Mouse (Mus musculus) midbrain, embryonic 16.5 days (tissue): ENCODE results near the gene D630045J12Rik. TPM values are rescaled to one million over a fixed set of nuclear protein-coding genes. Genes with fewer than 3 reads are reported as not detected.

ENCODE experiments used
- ATAC-seq: fragments of 200-750 bp; cut with Nextera tagmentation; 2 replicates; pipeline ENCODE4 v1.8.0; 2017; ENCODE audit warnings: moderate TSS enrichment
- H3K27ac ChIP-seq: fragments of 300-500 bp; sonication (generic); 2 replicates; pipeline ENCODE4 v1.5.1; 2014; ENCODE audit warnings: mild to moderate bottlenecking, low read length, mixed read lengths
- H3K27me3 ChIP-seq: fragments of 300-500 bp; sonication (generic); 2 replicates; pipeline ENCODE4 v1.6.1; 2014; ENCODE audit warnings: low read depth, low read length, mixed read lengths; ENCODE audit not compliant: control insufficient read depth, insufficient read depth
- H3K36me3 ChIP-seq: fragments of 300-500 bp; sonication (generic); 2 replicates; pipeline ENCODE4 v1.6.1; 2014; ENCODE audit warnings: mild to moderate bottlenecking, low read length, moderate library complexity, mixed read lengths; ENCODE audit not compliant: control insufficient read depth, insufficient read depth
- H3K4me1 ChIP-seq: fragments of 300-500 bp; sonication (generic); 2 replicates; pipeline ENCODE4 v1.6.1; 2014; ENCODE audit warnings: mild to moderate bottlenecking, low read length, mixed read lengths; ENCODE audit not compliant: control insufficient read depth, insufficient read depth
- H3K4me2 ChIP-seq: fragments of 300-500 bp; sonication (generic); 2 replicates; pipeline ENCODE4 v1.6.1; 2014; ENCODE audit warnings: mild to moderate bottlenecking, low read length, mixed read lengths
- H3K4me3 ChIP-seq: fragments of 300-500 bp; sonication (generic); 2 replicates; pipeline ENCODE4 v1.5.1; 2014; ENCODE audit warnings: low read depth, mild to moderate bottlenecking, low read length, moderate library complexity, mixed read lengths
- H3K9ac ChIP-seq: fragments of 300-500 bp; sonication (generic); 2 replicates; pipeline ENCODE4 v1.6.1; 2014; ENCODE audit warnings: low read depth, low read length, mixed read lengths
- H3K9me3 ChIP-seq: fragments of 300-500 bp; sonication (generic); replicated peaks from 2 replicates; pipeline ENCODE4 v1.6.1; 2014; ENCODE audit warnings: mild to moderate bottlenecking, low read length, mixed read lengths; ENCODE audit not compliant: control insufficient read depth, poor library complexity, severe bottlenecking
- WGBS: fragments of 180-500 bp; shearing (Covaris S2); extraction: QIAGEN DNeasy Blood & Tissue Kit; methylation state at CpG from one replicate; pipeline ENCODE4 v1.1.7; 2014; 5-methylcytosine and 5-hydroxymethylcytosine counted together
- polyA plus RNA-seq: library from polyadenylated mRNA; unstranded; fragments of >200 nt; fragmentation: Nextera tagmentation; extraction: Ambion mirVana; gene quantifications from 2 replicates; pipeline ENCODE4 v1.2.1, GENCODE M21; 2015

The D630045J12Rik gene
- 15.8 and 19.4 TPM in 2 replicates for polyA plus RNA-seq

DNA sequence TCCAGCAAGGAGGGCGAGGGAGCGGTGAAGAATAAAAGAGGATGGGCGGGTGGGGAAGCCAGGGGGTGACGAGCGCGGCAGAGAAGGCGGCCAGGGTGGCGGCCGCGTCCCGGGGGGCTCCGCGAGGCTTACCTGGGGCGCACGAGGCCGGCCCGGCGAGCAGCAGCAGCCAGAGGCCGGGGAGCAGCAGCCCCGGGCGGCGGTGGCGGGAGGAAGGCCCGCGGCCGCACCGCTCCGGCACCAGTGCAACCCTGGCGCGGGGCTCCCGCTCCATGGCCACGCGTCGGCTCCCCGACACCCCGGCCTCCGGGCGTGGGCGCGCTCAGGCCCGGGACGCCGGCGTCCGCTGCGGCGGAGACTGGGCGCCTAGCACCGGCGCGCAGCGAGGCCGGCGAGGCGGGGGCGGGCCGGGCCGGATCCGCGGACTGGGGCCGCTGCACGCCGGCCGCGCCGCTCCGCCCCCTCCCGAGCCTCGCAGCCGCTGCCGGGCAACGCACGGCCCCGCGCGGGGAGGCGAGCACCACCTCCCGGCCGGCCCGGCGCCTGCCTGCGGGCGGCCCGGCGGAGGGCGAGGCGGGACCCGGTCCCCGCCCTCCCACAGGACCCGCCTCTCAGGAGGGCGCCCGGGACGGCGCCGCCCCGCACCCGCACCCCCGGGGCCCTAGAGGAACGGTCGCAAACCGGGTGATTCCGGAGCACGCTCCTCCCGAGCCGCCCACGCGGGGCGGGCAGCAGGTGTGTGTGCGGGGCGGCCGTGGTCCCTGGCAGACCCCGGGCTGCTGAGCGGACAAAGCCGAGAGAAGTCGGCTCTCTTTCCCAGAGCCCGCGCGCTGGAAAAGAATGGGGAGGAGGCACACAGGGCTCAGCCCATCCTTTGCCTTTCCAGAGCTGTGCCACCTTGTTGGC is at the start of gene D630045J12Rik:
D630045J12Rik (minus strand) TSS at position 274 of the 906 bp plus-strand sequence.
- Histone ChIP-seq H3K9ac (peak within 1 kb of the TSS; percentile 99), H3K27ac (peak within 1 kb of the TSS; percentile 98), H3K36me3 (no peaks in the 10 kb centered on the region), H3K27me3 (no peaks in the 10 kb centered on the region), H3K9me3 (no peaks in the 10 kb centered on the region), H3K4me1 (peaks cover 39% of the 10 kb centered on the region), H3K4me2 (peak within 1 kb of the TSS; percentile 65), H3K4me3 (peak within 1 kb of the TSS; percentile 88)
- ATAC-seq: peak; percentile 93
- under 1% methylated on average over 71 of the region's 118 CpGs for WGBS

DNA sequence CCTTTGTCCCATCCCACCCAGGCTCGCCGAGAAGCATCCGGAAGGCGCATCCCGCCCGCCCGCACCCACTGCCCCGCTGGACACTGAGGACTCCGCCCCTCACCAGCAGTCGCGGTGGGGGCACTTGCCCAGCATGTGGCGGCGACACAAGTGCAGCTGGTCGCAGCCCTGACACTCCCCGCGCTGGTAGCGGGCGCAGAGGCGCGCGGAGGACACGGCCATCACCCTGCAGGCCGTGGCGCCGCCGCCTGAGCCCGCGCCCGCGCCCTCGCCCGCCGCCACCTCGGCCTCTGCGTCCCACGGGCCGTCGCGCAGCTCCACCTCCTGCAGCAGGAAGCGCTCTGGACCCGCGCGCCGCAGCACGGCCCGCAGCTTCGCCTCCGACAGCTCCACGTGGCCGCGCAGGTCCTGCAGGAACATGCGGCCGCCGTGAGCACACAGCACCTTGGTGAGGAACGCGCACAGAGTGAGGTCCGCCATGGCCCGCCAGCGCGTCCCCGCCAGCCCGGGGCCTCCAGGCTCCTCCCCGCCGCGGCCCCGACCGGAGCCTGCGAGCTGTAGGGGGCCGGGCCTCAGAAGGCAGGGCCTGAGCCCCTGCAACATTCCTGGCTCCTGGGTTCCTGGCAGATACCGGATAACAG is 45.1 kb upstream of the D630045J12Rik start, which contains the start of gene Zc3hav1l:
Zc3hav1l (minus strand) TSS at position 499 of the 641 bp plus-strand sequence.
- peak within 1 kb of the TSS; percentile 96 for H3K9ac ChIP-seq
- peak within 1 kb of the TSS; percentile 81 for H3K4me3 ChIP-seq
- no peaks in the 10 kb centered on the region for H3K27me3 ChIP-seq
- peaks cover 9% of the 10 kb centered on the region; the same call in 1 of the 2 replicates for H3K4me1 ChIP-seq
- H3K4me2 ChIP-seq: peak within 1 kb of the TSS; percentile 68
- peak within 1 kb of the TSS; percentile 94 for H3K27ac ChIP-seq
- H3K9me3 ChIP-seq: no peaks in the 10 kb centered on the region
- ATAC-seq: peak; percentile 97
- under 1% methylated on average over 66 of the region's 70 CpGs for WGBS
- H3K36me3 ChIP-seq: 0 out of 2 replicates have a peak, but pooled peaks cover 6% of the 10 kb centered on the region

DNA sequence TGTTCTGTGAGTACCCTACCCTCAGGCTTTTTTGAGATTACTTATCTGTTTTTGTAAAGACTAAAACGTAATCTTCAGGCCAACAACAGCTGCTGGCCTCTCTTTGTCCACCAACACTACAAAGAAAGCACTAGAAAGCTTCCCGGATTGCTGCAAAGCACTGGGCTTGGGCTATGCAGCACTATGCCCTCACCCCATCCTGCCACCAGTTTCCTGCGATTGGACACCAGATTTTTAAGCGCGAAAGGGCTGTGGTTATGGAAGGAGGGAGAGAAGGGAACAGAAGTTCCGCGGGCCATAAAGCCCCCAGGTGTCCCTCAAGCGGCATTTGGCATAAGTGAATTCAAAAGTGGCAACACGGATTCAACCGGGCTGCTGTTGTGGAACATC is 44.4 kb upstream of the D630045J12Rik start:
- Histone ChIP-seq H3K4me3 (peak overlapping the region; percentile 81), H3K36me3 (0 out of 2 replicates have a peak, but pooled peaks cover 6% of the 10 kb centered on the region), H3K27ac (peak overlapping the region; percentile 94), H3K9ac (peak overlapping the region; percentile 96), H3K4me1 (peaks cover 9% of the 10 kb centered on the region; the same call in 1 of the 2 replicates), H3K9me3 (no peaks in the 10 kb centered on the region), H3K27me3 (no peaks in the 10 kb centered on the region), H3K4me2 (peak overlapping the region; percentile 68)
- 0% methylated on average over 10 of the region's 10 CpGs for WGBS
- peak; percentile 49 for ATAC-seq

DNA sequence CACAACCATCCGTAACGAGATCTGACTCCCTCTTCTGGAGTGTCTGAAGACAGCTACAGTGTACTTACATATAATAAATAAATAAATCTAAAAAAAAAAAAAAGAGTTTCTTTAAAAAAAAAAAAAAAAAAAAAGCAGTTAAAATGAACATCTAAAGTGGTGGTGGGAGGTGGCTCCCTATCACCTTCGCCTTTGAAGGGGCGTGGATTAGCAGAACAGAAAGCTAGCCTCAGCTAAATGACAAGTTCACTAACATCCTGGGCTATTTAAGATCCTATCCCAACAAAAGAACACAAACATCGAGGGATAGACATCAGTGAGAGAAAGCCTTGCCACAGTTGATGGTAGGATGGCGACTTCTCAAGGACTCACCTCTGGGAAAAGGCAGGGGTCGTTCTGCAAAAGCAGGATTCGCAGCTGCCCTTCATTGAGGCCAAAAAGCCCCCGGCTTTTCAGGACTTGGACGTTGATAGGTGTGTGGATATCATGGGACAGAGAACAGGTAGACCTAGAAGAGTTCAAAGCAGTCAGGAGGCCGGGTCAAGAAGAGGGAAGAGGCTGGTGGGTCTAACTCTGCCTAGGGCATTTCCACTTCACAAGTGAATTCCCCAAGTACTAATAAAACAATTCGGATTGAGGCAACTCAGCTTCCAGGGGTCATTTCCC is 43.9 kb upstream of the D630045J12Rik start:
- H3K9ac ChIP-seq: peak overlapping the region; percentile 96
- 0 out of 2 replicates have a peak, but pooled peaks cover 6% of the 10 kb centered on the region for H3K36me3 ChIP-seq
- peak overlapping the region; percentile 81 for H3K4me3 ChIP-seq
- H3K27me3 ChIP-seq: no peaks in the 10 kb centered on the region
- WGBS: 39% methylated on average over 12 of the region's 12 CpGs
- peaks cover 9% of the 10 kb centered on the region; the same call in 1 of the 2 replicates for H3K4me1 ChIP-seq
- peak overlapping the region; percentile 94 for H3K27ac ChIP-seq
- H3K9me3 ChIP-seq: no peaks in the 10 kb centered on the region
- ATAC-seq: no peak
- peak overlapping the region; percentile 68 for H3K4me2 ChIP-seq

DNA sequence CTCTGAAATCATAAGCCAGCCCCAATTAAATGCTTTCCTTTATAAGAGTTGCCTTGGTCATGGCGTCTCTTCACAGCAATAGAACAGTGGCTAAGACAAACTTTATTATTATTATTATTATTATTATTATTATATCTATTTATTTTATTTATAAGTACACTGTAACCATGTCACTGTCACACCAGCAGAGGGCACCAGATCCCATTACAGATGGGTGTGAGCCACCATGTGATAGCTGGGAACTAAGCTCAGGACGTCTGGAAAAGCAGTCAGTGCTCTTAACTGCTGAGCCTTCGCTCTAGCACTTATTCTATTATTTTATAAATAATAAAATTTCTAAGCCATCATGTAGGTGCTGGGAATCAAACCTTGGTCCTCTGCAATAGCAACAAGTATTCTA is 39.9 kb upstream of the D630045J12Rik start:
- Histone ChIP-seq H3K4me2 (no peak overlapping the region), H3K9me3 (no peaks in the 10 kb centered on the region), H3K9ac (no peak overlapping the region), H3K27ac (no peak overlapping the region), H3K36me3 (peaks cover 13% of the 10 kb centered on the region), H3K4me3 (no peak overlapping the region), H3K27me3 (no peaks in the 10 kb centered on the region), H3K4me1 (peaks cover 6% of the 10 kb centered on the region; the same call in 1 of the 2 replicates)
- ATAC-seq: no peak
- 40% methylated on average over 3 of the region's 3 CpGs for WGBS

DNA sequence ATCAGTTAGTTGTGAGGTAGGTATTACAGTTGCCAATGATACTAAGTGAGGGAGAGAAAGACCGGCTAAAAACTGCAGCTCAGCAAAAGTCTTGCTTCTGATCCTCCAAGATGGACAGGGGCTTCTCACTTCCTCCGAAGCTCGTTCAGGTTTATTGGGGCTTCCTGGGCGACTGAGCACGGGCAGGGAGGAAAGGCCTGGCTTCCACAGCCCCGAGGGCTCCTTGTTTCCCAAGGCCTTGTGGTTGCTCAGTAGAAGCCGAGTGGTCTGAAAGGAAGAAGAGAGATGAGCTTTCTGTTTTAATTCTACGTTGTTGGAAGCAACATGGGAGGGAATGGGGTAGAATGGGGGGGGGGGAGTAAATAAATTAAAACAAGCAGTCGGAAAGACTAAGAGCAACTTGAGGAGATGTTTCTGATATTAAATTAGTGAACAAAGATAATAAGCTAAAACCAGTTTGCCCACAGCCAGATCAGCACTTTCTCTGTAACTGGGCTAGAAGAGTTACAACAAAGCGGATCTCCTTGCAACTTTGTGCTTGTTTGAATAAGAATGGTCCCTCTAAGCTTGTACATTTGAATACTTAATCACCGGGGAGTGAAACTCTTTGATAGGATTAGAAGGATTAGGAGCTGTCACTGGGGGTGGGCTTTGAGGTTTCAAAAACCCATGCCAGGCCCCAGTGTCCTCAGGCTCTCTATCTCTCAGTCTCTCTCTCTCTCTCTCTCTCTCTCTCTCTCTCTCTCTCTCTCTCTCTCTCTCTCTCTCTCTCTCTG is 39.2 kb upstream of the D630045J12Rik start:
- ATAC-seq: 0 out of 2 replicates have a peak, but pooled peaks have one; percentile 62
- peaks cover 13% of the 10 kb centered on the region for H3K36me3 ChIP-seq
- 10% methylated on average over 11 of the region's 11 CpGs for WGBS
- no peak overlapping the region for H3K4me3 ChIP-seq
- no peaks in the 10 kb centered on the region for H3K27me3 ChIP-seq
- H3K9me3 ChIP-seq: no peaks in the 10 kb centered on the region
- peaks cover 4% of the 10 kb centered on the region; the same call in 1 of the 2 replicates for H3K4me1 ChIP-seq
- H3K4me2 ChIP-seq: 0 out of 2 replicates have a peak overlapping the region, but pooled peaks have one; percentile 5
- no peak overlapping the region for H3K27ac ChIP-seq
- H3K9ac ChIP-seq: no peak overlapping the region

DNA sequence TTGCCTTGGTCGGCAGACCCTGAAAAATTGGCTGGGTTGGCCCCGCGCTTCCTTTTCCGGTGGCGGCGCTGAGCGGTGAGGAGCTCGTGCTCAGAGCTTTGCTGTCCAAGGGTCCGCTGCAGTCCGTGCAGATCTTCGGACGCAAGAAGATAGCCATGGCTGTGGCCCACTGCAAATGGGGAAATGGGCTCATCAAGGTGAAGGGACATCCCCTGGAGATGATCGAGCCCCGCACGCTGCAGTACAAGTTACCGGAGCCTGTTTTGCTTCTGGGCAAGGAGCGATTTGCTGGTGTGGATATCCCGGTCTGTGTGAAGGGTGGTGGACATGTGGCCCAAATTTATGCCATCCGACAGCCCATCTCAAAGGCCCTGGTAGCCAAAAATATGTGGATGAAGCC is 30.6 kb upstream of the D630045J12Rik start:
- no peaks in the 10 kb centered on the region for H3K27me3 ChIP-seq
- peaks cover 20% of the 10 kb centered on the region for H3K36me3 ChIP-seq
- 96% methylated on average over 19 of the region's 19 CpGs for WGBS
- H3K4me3 ChIP-seq: no peak overlapping the region
- no peaks in the 10 kb centered on the region for H3K4me1 ChIP-seq
- no peak for ATAC-seq
- H3K9ac ChIP-seq: no peak overlapping the region
- H3K27ac ChIP-seq: no peak overlapping the region
- no peak overlapping the region for H3K4me2 ChIP-seq
- peaks cover 6% of the 10 kb centered on the region; the same call in 1 of the 2 replicates for H3K9me3 ChIP-seq

DNA sequence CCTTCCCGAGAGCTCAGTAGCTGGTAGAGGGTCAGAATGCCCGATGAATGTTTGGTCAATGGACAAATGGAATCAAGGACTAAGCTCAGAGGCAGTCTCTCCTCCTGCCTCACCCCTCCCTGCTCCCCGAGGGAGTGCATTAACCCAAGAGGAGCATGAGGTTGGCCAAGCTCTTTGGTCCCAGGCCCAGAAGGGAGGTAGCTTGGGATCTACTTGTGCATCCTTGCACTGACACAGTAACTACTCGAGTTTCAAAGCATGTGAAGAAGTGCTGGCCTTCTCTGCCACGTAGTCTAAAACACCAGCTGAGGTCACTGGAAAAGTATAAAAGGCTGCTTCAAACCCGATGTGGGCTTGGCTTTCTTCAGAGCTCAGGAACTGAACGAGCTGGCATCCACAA is 10.7 kb upstream of the D630045J12Rik start:
- Histone ChIP-seq H3K4me2 (no peak overlapping the region), H3K9ac (no peak overlapping the region), H3K36me3 (no peaks in the 10 kb centered on the region), H3K4me1 (no peaks in the 10 kb centered on the region), H3K9me3 (no peaks in the 10 kb centered on the region), H3K27me3 (no peaks in the 10 kb centered on the region), H3K27ac (no peak overlapping the region), H3K4me3 (no peak overlapping the region)
- 73% methylated on average over 7 of the region's 7 CpGs for WGBS
- ATAC-seq: no peak
